In the genomic region with DNA sequence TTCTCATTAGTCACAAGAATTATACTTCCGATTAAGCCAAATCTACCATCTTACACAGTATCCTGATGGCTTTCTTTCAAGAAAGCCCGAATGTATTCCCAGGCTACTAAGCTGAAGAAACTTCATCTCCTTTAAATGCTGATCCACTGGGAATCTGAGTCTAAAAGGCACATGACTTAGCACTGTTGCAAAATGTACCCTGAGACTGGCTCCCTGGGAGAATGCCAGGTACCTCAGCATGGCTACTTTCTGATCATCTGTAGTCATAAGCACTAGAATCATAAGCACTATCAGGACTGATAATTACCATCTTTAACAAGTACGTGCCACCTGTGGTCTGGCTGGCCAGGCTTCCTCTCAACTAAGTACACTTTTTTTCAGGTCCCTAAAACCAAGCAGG, we compare ENCODE assay signal across 23 mouse cellular contexts. TPM values are rescaled to one million over a fixed set of nuclear protein-coding genes. Genes with fewer than 3 reads are reported as not detected.
DNase-seq lines count a peak whose midpoint lies in the region; ATAC-seq and TF ChIP-seq lines count a peak whose summit lies in the region.
"Had no signal": no experiment of that assay in that cellular context is flagged by ENCODE, and none has a peak within 500 bp of the region (broad histone marks: within the 10 kb centered on the region; RNA-seq: fewer than 3 reads in every experiment).

No protein-coding gene starts in this region.

- POLR2A ChIA-PET in Patski (lab: Charles Lee) = no interaction called here

- DNase-seq in adrenal gland, adult 2 months = peak; percentile 11
- DNase-seq in adrenal gland, postnatal 4 days (ENCODE audit: low spot score in 2 of 2) = no peak
- DNase-seq in gastrocnemius, postnatal 14 days = peak; percentile 12
- DNase-seq in gastrocnemius, postnatal 25 days = no peak
- DNase-seq in limb, embryonic 10.5 days (ENCODE audit: low spot score) = no peak
- DNase-seq in Patski (ENCODE audit: low read depth, low spot score) = no peak
- DNase-seq: cerebellum, adult 2 months; cerebellum, postnatal 25 days; kidney, adult 8-10 months; kidney, postnatal 14 days; left cerebral cortex, postnatal 4 days; liver, postnatal 0 days; thymus, adult 18-20 months; thymus, postnatal 36 days had no signal

- CTCF ChIA-PET in Patski (lab: Charles Lee) = no interaction called here

- no peak overlapping the region for H3K4me3 ChIP-seq in limb, embryonic 13.5 days
- H3K4me3 ChIP-seq in limb, embryonic 10.5 days = no peak overlapping the region
- H3K4me3 ChIP-seq: embryonic facial prominence, embryonic 13.5 days; erythroblast, embryonic 14.5 days; forebrain, embryonic 12.5 days; heart, embryonic 12.5 days; hindbrain, embryonic 15.5 days; midbrain, embryonic 13.5 days had no signal

- H3K4me2 ChIP-seq in limb, embryonic 13.5 days (replicated peaks) = no peak overlapping the region
- H3K4me2 ChIP-seq: embryonic facial prominence, embryonic 13.5 days; forebrain, embryonic 12.5 days; heart, embryonic 12.5 days; hindbrain, embryonic 15.5 days; liver, embryonic 11.5 days; midbrain, embryonic 13.5 days had no signal

- H3K4me1 ChIP-seq in limb, embryonic 13.5 days = 0 out of 2 replicates have a peak, but pooled peaks cover 7% of the 10 kb centered on the region
- no peaks in the 10 kb centered on the region for H3K4me1 ChIP-seq in limb, embryonic 10.5 days
- H3K4me1 ChIP-seq: forebrain, embryonic 12.5 days; hindbrain, embryonic 15.5 days; midbrain, embryonic 13.5 days had no signal

- H3K27ac ChIP-seq in limb, embryonic 13.5 days = no peak overlapping the region
- no peak overlapping the region for H3K27ac ChIP-seq in limb, embryonic 10.5 days
- H3K27ac ChIP-seq: embryonic facial prominence, embryonic 13.5 days; forebrain, embryonic 12.5 days; hindbrain, embryonic 15.5 days; midbrain, embryonic 13.5 days had no signal

- intact Hi-C loops in gastrocnemius, postnatal 14 days (cut with DNase I; ENCODE audit: low total_unique reads) = no loop called here

- H3K9ac ChIP-seq in limb, embryonic 13.5 days = no peak overlapping the region
- H3K9ac ChIP-seq: embryonic facial prominence, embryonic 13.5 days; forebrain, embryonic 12.5 days; heart, embryonic 12.5 days; hindbrain, embryonic 15.5 days; liver, postnatal 0 days; midbrain, embryonic 13.5 days had no signal

- 0 out of 2 replicates have a peak, but pooled peaks have one; percentile 19 for ATAC-seq in limb, embryonic 13.5 days (ENCODE audit: low FRiP score, low read depth)
- peak; percentile 17 for ATAC-seq in Patski
- ATAC-seq: liver, postnatal 0 days; midbrain, embryonic 13.5 days had no signal

- no peaks in the 10 kb centered on the region for H3K9me3 ChIP-seq in limb, embryonic 13.5 days
- no peaks in the 10 kb centered on the region for H3K9me3 ChIP-seq in limb, embryonic 10.5 days (replicated peaks)
- H3K9me3 ChIP-seq: embryonic facial prominence, embryonic 13.5 days; forebrain, embryonic 12.5 days; heart, embryonic 12.5 days; hindbrain, embryonic 15.5 days; megakaryocyte, embryonic 14.5 days; midbrain, embryonic 13.5 days had no signal

- WGBS in limb, embryonic 13.5 days = 84% methylated on average over 3 of the region's 3 CpGs
- WGBS in limb, embryonic 10.5 days = 91% methylated on average over 3 of the region's 3 CpGs

- H3K36me3 ChIP-seq in limb, embryonic 13.5 days = no peaks in the 10 kb centered on the region
- H3K36me3 ChIP-seq in limb, embryonic 10.5 days = no peaks in the 10 kb centered on the region
- H3K36me3 ChIP-seq: embryonic facial prominence, embryonic 13.5 days; forebrain, embryonic 12.5 days; hindbrain, embryonic 15.5 days; midbrain, embryonic 13.5 days had no signal

- TF ChIP-seq CTCF in Patski (IDR thresholded peaks at IDR 0.05) = no peak

- H3K27me3 ChIP-seq in limb, embryonic 13.5 days = no peaks in the 10 kb centered on the region
- H3K27me3 ChIP-seq in limb, embryonic 10.5 days (ENCODE audit: low read depth, poor library complexity, severe bottlenecking) = no peaks in the 10 kb centered on the region
- no peaks in the 10 kb centered on the region for H3K27me3 ChIP-seq in Patski
- H3K27me3 ChIP-seq: embryonic facial prominence, embryonic 13.5 days; forebrain, embryonic 12.5 days; heart, embryonic 12.5 days; hindbrain, embryonic 15.5 days; megakaryocyte, embryonic 14.5 days; midbrain, embryonic 13.5 days had no signal

- in situ Hi-C loops in Patski (cut with MboI; ENCODE audit: low pct_unique_long_range_greater_than_20kb) = no loop called here

RNA-seq across cellular contexts. Expression of a gene that starts 35.5 kb away (rescaled TPM):
- total RNA-seq in adrenal gland, adult 2 months (2021) = 1 to 10 TPM; 3.7 to 6.3 TPM
- 1.5 TPM in 2 replicates for polyA plus RNA-seq in adrenal gland, adult 2 months (2012; rRNA removed)
- 1 to 10 TPM; 7.9 to 8.5 TPM for total RNA-seq in adrenal gland, postnatal 4 days (2021)
- total RNA-seq in gastrocnemius, postnatal 14 days (2021) = 1 to 10 TPM; 1.6 to 2.4 TPM
- total RNA-seq in gastrocnemius, postnatal 25 days (2021) = 1 to 10 TPM in 1 of 2 experiments, under 1 TPM in 1; 0.79 to 1.1 TPM
- polyA plus RNA-seq in limb, embryonic 13.5 days (2015; fragmentation: Nextera tagmentation; extraction: Ambion mirVana) = 7.0 and 7.4 TPM in 2 replicates
- polyA plus RNA-seq in limb, embryonic 10.5 days (2016; fragmentation: Nextera tagmentation; extraction: Ambion mirVana) = 7.0 and 8.0 TPM in 2 replicates
- 0.10 TPM for polyA plus RNA-seq in Patski (2021)
- polyA plus RNA-seq: erythroblast, embryonic 14.5 days had no signal

Comparison
In these comparisons a context has a peak if more than half of its experiments do, and no peak if none do; other contexts are left out.
1. DNase-seq: peak in adrenal gland, adult 2 months (single experiment) and gastrocnemius, postnatal 14 days (single experiment); none in adrenal gland, postnatal 4 days (0 of 2), gastrocnemius, postnatal 25 days (single experiment), limb, embryonic 10.5 days (single experiment) and Patski (single experiment).